In the genomic region with DNA sequence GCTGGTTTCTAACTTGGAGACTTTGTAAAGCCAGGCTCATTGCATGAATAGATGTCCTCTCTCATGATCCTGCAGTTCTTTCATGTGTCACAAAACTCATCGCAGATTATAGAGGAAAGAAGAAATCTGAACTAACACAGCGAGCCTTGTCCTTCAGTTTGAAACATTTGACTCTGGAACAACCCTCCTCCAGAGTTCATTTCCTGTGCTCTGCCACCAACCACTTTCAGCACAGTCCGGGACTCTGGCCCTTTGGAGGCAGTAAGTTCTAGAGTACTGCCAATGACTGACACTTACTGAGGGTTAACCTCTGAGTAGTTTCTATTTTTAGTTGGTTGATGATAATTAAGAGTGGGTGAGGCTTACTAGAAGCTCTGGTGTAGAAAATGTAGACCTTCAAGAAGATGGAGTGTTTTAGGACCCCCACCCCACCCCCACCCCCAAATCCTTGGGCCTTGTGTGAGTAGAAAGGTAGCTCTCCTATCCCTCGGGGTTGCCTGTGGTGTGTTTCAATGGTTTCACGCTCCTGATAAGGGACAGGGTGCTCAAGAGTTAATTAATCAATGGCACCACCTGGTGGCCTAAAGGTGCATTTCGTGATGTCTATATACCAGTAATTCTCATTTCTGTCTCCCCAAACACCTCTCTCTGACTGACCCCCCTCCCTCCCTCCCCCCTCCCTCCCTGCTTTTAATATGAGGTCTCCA, we compare ENCODE assay signal across 8 mouse cellular contexts. TPM values are rescaled to one million over a fixed set of nuclear protein-coding genes. Genes with fewer than 3 reads are reported as not detected.
DNase-seq lines count a peak whose midpoint lies in the region; ATAC-seq and TF ChIP-seq lines count a peak whose summit lies in the region.

No protein-coding gene starts in this region.

- 34% methylated on average over 6 of the region's 6 CpGs for WGBS in hindbrain, postnatal 0 days

- peak; percentile 66 to 68 for DNase-seq in gastrocnemius, adult 8-10 months (ENCODE audit: low spot score in 2 of 2)
- DNase-seq in hindbrain, postnatal 0 days (ENCODE audit: low spot score) = peak; percentile 90
- peak; percentile 76 for DNase-seq in left cerebral cortex, adult 11 months (ENCODE audit: low spot score)
- DNase-seq in lung, postnatal 4 days = peak; percentile 43 to 85
- peak; percentile 67 for DNase-seq in retina, postnatal 7 days (ENCODE audit: low read depth, low spot score)
- DNase-seq in thymus, postnatal 4 days = peak; percentile 89

- no peak overlapping the region for H3K4me3 ChIP-seq in hindbrain, postnatal 0 days (ENCODE audit: low read length)

- H3K9ac ChIP-seq in hindbrain, postnatal 0 days (replicated peaks; ENCODE audit: low read length) = no peak overlapping the region

- H3K27me3 ChIP-seq in hindbrain, postnatal 0 days (ENCODE audit: insufficient read depth, low read length) = no peaks in the 10 kb centered on the region

- no peaks in the 10 kb centered on the region for H3K9me3 ChIP-seq in hindbrain, postnatal 0 days (ENCODE audit: low read length)

- H3K27ac ChIP-seq in hindbrain, postnatal 0 days = 0 out of 2 replicates have a peak overlapping the region, but pooled peaks have one; percentile 6

- no peak overlapping the region for H3K4me2 ChIP-seq in hindbrain, postnatal 0 days (ENCODE audit: low read depth, low read length)

- H3K4me1 ChIP-seq in hindbrain, postnatal 0 days (ENCODE audit: insufficient read depth, low read length) = 0 out of 2 replicates have a peak, but pooled peaks cover 4% of the 10 kb centered on the region

- ATAC-seq in activated CD4-positive, CD25-positive, alpha-beta regulatory T cell, adult 4 months = peak; percentile 97
- peak; percentile 97 for ATAC-seq in common myeloid progenitor, adult 5-6 weeks (replicated peaks; ENCODE audit: low read depth, poor library complexity, severe bottlenecking)
- peak; percentile 84 for ATAC-seq in hindbrain, postnatal 0 days

- peak; percentile 76 for TF ChIP-seq CTCF in hindbrain, postnatal 0 days (IDR thresholded peaks at IDR 0.05; ENCODE audit: low read depth)

- no peaks in the 10 kb centered on the region for H3K36me3 ChIP-seq in hindbrain, postnatal 0 days (ENCODE audit: insufficient read depth, low read length)

RNA-seq across cellular contexts. Expression of gene Nr2c1, which starts 31.8 kb away (rescaled TPM):
- 1 to 10 TPM; 2.2 to 3.8 TPM for polyA plus RNA-seq in activated CD4-positive, CD25-positive, alpha-beta regulatory T cell, adult 4 months (2017; shearing (Covaris generic))
- total RNA-seq in common myeloid progenitor, adult 5-6 weeks (2017) = 8.7 and 11.1 TPM in 2 replicates
- 1 to 10 TPM; 5.5 to 5.9 (median 5.8) TPM for total RNA-seq in gastrocnemius, adult 8-10 months (2022)
- total RNA-seq in hindbrain, postnatal 0 days (2014; rRNA removed) = 5.2 and 8.5 TPM in 2 replicates
- polyA plus RNA-seq in hindbrain, postnatal 0 days (2015; fragmentation: Nextera tagmentation; extraction: Ambion mirVana) = 3.5 and 3.8 TPM in 2 replicates
